Mouse (Mus musculus) liver, embryonic 14 days (tissue): ENCODE data around the gene H1f0. TPM values are rescaled to one million over a fixed set of nuclear protein-coding genes. Genes with fewer than 3 reads are reported as not detected.

Source experiments
- polyA plus RNA-seq: library from polyadenylated mRNA; depleted of rRNA; stranded (reverse); fragments of >200 nt; gene quantifications from 2 replicates; pipeline ENCODE4 v1.2.3, GENCODE M21; 2012; rRNA removed

H1f0 gene
- 61.4 and 66.7 TPM in 2 replicates for polyA plus RNA-seq

DNA sequence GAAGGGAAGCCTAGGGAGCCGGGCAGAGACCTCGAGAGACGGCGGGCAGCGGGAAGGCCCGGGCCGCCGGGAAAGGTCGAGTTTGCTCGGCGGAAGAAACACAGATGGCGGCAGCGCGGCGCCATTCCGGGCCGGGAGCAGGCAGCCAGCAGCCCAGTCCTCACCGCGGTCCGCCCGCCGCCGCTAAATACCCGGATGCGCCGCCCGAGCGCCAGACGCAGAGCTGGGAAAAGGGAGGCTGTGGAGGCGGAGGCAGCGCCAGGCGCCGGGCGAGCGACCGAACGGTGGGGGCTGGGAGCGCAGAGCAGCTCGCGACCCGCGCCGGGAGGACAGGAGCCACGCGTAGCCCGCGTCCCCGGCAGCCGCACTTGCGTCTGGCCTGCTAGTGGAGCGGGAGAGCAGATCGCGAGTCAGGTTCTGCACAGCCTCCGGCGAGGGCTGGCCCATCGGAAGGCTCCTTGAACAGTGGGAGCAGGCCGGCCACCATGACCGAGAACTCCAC lies at the start of gene H1f0:
Gene H1f0, plus strand, starts transcription at position 214 of the 502 bp plus-strand sequence.

DNA sequence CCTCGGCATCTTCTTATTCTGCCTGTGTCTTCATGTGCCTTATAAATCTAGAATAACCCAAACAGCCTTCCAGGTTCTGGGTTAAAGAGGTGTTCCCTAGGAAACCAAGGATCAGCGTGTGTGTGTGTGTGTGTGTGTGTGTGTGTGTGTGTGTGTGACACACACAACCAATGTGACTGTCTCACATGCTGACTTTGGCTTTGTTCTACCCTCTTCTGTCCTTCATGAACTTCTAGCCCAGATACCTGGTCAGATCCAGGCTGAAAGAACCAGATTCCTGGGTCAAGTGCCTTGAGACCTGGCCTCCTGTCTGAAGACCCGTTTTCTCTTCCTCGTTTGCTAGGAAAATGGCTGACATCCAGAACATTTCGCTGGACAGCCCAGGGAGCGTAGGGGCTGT lies 13.3 kb downstream of the H1f0 start, which contains the start of gene Galr3:
Gene Galr3, plus strand, starts transcription at position 301 of the 400 bp plus-strand sequence.

DNA sequence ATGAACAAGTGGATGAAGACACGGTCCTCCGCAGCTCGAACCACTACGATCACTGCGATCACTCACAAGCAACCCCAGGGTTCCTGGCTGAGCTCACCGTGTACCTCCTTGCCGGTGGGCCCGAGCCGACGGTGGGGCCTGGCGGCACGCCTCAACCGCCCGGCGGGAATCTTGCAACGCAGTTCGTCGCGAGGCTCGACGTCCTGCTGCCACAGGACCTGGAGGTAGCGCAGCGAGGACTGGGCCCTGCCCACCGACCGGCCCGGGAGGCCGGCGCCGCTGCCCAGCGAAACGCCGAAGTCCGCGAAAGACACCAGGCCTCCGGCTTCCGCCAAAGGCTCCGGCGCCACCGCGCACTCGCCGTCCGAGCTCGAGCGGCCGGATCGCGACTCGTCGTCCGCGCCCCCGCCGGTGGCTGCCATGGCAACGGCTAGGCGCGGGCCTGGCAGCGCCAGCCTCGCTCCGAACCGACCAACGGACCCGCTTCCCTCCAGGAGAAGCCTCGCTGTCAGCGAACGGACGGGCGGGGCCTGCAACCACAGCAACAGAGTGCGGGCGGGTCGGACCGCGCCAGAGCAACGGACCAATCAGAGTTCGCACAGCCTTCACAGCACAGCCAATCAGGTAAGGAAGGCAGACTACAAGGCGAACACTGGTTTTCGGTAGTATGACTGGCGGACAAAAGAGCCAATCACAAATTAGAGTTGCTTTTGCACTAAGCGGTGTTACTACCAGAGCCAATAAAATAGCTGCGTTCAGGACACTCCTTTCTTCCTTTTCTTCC lies 34.3 kb downstream of the H1f0 start, which contains the start of gene Ankrd54:
Gene Ankrd54, minus strand, starts transcription at position 518 of the 784 bp plus-strand sequence.

DNA sequence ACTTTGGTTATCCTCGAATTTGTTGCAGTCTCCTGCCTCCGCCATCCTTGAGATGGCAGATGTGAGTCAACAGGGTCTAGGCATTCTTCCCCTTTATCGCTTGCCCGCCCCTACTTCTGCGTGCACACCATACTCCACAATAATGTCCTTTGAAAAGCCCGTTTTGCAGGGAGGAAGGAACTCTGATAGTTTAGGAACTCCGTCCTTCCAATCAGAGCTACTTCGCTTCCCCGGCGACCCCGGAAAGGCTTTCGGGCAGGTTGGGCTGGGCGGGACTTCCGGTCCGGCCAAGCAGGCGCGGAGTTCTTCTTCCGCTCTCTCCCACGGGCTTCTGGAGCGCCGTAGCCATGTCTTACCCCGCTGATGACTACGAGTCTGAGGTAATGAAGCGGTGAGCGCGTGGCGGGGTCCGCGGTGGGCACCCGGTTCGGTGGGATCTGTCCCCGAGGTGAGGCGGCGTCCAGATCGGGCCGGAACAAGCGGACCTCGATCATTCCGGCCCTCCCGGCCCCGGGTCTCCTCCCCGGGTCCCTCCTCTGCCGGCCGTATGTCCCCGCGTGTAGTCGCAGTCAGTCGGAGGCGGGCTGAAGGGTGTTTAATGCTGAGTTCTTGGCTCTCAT lies 46.8 kb downstream of the H1f0 start, which contains the start of gene Eif3l:
Gene Eif3l, plus strand, starts transcription at position 267 of the 620 bp plus-strand sequence.

Other genes with a start within 250 kb of the H1f0 start
- 1.7 and 2.2 TPM in 2 replicates for gene Card10, start 225.4 kb upstream of the H1f0 start, polyA plus RNA-seq
- 6.2 and 7.9 TPM in 2 replicates for gene Cdc42ep1, start 185.8 kb upstream of the H1f0 start, polyA plus RNA-seq
- gene Lgals2, start 172.9 kb upstream of the H1f0 start, polyA plus RNA-seq: 8.4 TPM in 2 replicates
- gene Gga1, start 151.3 kb upstream of the H1f0 start, polyA plus RNA-seq: 15.0 and 16.5 TPM in 2 replicates
- gene Gm49510, start 128.8 kb upstream of the H1f0 start, polyA plus RNA-seq: 0.02 TPM in 1 of 2 replicates, not detected in the other
- 19.5 and 23.1 TPM in 2 replicates for gene Sh3bp1, start 128.7 kb upstream of the H1f0 start, polyA plus RNA-seq
- 7.9 and 9.4 TPM in 2 replicates for gene Pdxp, start 114.5 kb upstream of the H1f0 start, polyA plus RNA-seq
- gene Lgals1, start 101.7 kb upstream of the H1f0 start, polyA plus RNA-seq: 463 and 475 TPM in 2 replicates
- 14.5 and 16.3 TPM in 2 replicates for gene Nol12, start 93.5 kb upstream of the H1f0 start, polyA plus RNA-seq
- 18.0 and 18.1 TPM in 2 replicates for gene Triobp, start 80.7 kb upstream of the H1f0 start, polyA plus RNA-seq
- 0.19 and 0.29 TPM in 2 replicates for gene Galr3, start 13.4 kb downstream of the H1f0 start, polyA plus RNA-seq
- 33.1 and 40.3 TPM in 2 replicates for gene Ankrd54, start 34.4 kb downstream of the H1f0 start, polyA plus RNA-seq
- 93.1 and 113 TPM in 2 replicates for gene Eif3l, start 46.7 kb downstream of the H1f0 start, polyA plus RNA-seq
- 1.4 and 1.6 TPM in 2 replicates for gene Micall1, start 80.4 kb downstream of the H1f0 start, polyA plus RNA-seq
- gene Polr2f, start 112.6 kb downstream of the H1f0 start, polyA plus RNA-seq: 120 and 139 TPM in 2 replicates
- gene 1700088E04Rik, start 112.8 kb downstream of the H1f0 start, polyA plus RNA-seq: 0.21 and 0.23 TPM in 2 replicates
- gene Sox10, start 136.8 kb downstream of the H1f0 start, polyA plus RNA-seq: 0.09 and 0.12 TPM in 2 replicates
- 11.5 and 12.3 TPM in 2 replicates for gene Pick1, start 200.7 kb downstream of the H1f0 start, polyA plus RNA-seq
- gene Gm49486, start 200.9 kb downstream of the H1f0 start, polyA plus RNA-seq: 0.03 TPM in 1 of 2 replicates, not detected in the other
- gene Slc16a8, start 226.3 kb downstream of the H1f0 start, polyA plus RNA-seq: not detected in 2 replicates